Mouse (Mus musculus): ENCODE results near the gene Siae.

DNA sequence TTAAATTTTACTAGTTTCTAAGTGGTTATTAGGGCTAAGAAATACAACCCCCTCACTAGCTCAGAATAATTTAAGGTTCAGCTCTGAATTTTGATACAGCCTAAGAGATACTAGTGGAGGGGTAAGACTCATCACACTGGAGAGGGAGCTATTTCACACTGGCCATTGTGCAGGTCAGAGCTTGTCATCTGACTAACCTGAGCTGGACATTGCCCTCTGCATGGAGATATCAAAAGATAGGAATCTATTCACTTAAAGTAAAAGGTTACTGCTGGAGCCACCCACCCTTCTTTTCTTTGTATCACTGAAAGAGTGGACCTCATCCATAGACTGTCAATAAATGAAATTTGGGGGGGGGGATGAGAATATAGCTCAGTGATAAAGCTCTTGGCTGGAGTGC is 58.8 kb downstream of the Siae start:
- TF ChIP-seq EP300 (IDR thresholded peaks at IDR 0.05) (no peak), CTCF (IDR thresholded peaks at IDR 0.05) (no peak)
